Mouse (Mus musculus) neutrophil, adult 83 days (primary cell): ENCODE measurements around the gene Gm3532. TPM values are rescaled to one million over a fixed set of nuclear protein-coding genes. Genes with fewer than 3 reads are reported as not detected.

Source experiments
- total RNA-seq, 2 experiments: library from RNA; stranded (reverse); gene quantifications; one replicate each; pipeline ENCODE4 v1.2.4; 2023

The Gm3532 gene
- not detected for total RNA-seq

DNA sequence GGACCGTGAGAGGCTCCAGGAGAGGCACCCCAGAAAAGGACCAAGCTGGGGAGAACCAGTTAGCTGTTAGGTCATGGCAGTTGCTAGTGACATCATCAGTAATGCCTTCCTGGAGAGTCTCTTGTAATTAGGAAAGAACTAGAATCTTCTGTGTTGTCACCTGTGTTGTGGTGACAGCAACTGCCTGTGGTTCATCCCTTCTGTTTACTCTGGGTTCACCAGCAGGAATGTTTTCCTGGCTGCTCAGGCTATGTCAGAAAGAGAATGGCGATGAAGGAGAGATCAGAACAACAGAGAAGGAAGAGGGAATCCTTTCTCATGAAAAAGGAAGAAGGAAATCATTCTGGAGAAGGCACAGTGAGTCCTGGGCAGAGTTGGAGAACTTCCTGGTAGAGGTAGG, at the start of gene Gm3532:
TSS of gene Gm3532 (plus strand) at position 301 of the 400 bp plus-strand sequence.

DNA sequence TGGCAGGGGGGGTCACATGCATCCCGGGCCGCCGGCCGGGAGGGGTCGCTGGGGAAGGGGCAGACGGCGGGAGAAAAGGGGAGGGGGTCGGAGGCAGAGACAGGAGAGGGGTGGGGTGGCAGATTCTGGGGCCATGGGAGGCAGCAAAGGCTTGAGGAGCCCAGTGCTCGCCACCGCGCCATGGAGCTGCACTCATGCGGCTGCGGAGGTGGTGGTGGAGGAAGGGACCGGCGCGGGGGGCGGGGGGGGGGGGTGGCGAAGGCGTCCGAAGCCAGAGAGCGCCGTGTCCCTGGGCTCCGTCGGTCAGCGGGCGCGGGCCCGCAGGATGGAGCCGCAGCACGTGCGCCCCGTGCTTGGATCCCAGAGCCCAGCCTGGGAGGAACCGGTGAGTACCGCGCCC, 36.9 kb upstream of the Gm3532 start, which contains the start of gene Gm3488:
TSS of gene Gm3488 (plus strand) at position 301 of the 400 bp plus-strand sequence.

Other genes with a start within 250 kb of the Gm3532 start
- gene Gm3542, start 203.6 kb upstream of the Gm3532 start, total RNA-seq = not detected
- not detected for gene Gm3500, start 149.4 kb upstream of the Gm3532 start, total RNA-seq
- gene Gm3194, start 83.0 kb upstream of the Gm3532 start, total RNA-seq = not detected
- not detected for gene Gm8246, start 60.7 kb upstream of the Gm3532 start, total RNA-seq
- gene Gm3187, start 54.3 kb upstream of the Gm3532 start, total RNA-seq = not detected
- gene Gm3488, start 36.8 kb upstream of the Gm3532 start, total RNA-seq = not detected
- gene Gm8265, start 94.5 kb downstream of the Gm3532 start, total RNA-seq = not detected
- not detected for gene Gm9603, start 149.0 kb downstream of the Gm3532 start, total RNA-seq
- gene Gm3373, start 203.1 kb downstream of the Gm3532 start, total RNA-seq = not detected